Mouse (Mus musculus): ENCODE measurements around the gene Clcnkb.

Gene Clcnkb

GRCm38 (mm10) chr4:141406516-141407299, 9.1 kb downstream of the Clcnkb start:
- intact Hi-C loops (cut with DNase I), result loop anchor here (2.0 to 10.0 kb wide), 2 partner anchors 170 to 448 kb away; no protein-coding TSS in a partner anchor

GRCm38 (mm10) chr4:141405314-141405622, 10.5 kb downstream of the Clcnkb start:
- intact Hi-C loops (cut with DNase I), result loop anchor here (2.0 to 10.0 kb wide), 2 partner anchors 26 to 450 kb away; no protein-coding TSS in a partner anchor

GRCm38 (mm10) chr4:141404518-141405313, 11.1 kb downstream of the Clcnkb start:
- intact Hi-C loops (cut with DNase I), result loop anchor here (2.0 to 10.0 kb wide), 2 partner anchors 26 to 450 kb away; no protein-coding TSS in a partner anchor

- intact Hi-C loops (cut with DNase I), result loop anchor here (10.0 kb wide), 1 partner anchor 455 kb away; no protein-coding TSS in a partner anchor
Measured at GRCm38 (mm10) chr4:141400171-141400570, 15.6 kb downstream of the Clcnkb start.

- intact Hi-C loops (cut with DNase I), result no loop called here
Measured at GRCm38 (mm10) chr4:141398545-141398944, 17.3 kb downstream of the Clcnkb start, which contains the start of gene Clcnka. Clcnka (minus strand) TSS chr4:141398724.

- intact Hi-C loops (cut with DNase I), result no loop called here
Measured at GRCm38 (mm10) chr4:141397861-141398260, 18.0 kb downstream of the Clcnkb start.

GRCm38 (mm10) chr4:141394751-141395150, 21.1 kb downstream of the Clcnkb start:
- intact Hi-C loops (cut with DNase I), result no loop called here

- intact Hi-C loops (cut with DNase I), result no loop called here
Measured at GRCm38 (mm10) chr4:141391293-141391692, 24.5 kb downstream of the Clcnkb start.

GRCm38 (mm10) chr4:141389366-141390150, 26.3 kb downstream of the Clcnkb start:
- intact Hi-C loops (cut with DNase I), result loop anchor here (5.0 to 10.0 kb wide), 2 partner anchors 43 to 455 kb away; partner anchors contain the start of gene Ctrc

GRCm38 (mm10) chr4:141387933-141388332, 27.9 kb downstream of the Clcnkb start:
- intact Hi-C loops (cut with DNase I), result loop anchor here (5.0 to 10.0 kb wide), 2 partner anchors 44 to 457 kb away; partner anchors contain the start of gene Ctrc

- intact Hi-C loops (cut with DNase I), result loop anchor here (5.0 to 10.0 kb wide), 2 partner anchors 45 to 458 kb away; partner anchors contain the start of gene Ctrc
Measured at GRCm38 (mm10) chr4:141387093-141387784, 28.6 kb downstream of the Clcnkb start.

GRCm38 (mm10) chr4:141386150-141386549, 29.7 kb downstream of the Clcnkb start:
- intact Hi-C loops (cut with DNase I), result loop anchor here (5.0 to 10.0 kb wide), 2 partner anchors 46 to 459 kb away; partner anchors contain the start of gene Ctrc

- intact Hi-C loops (cut with DNase I), result loop anchor here (5.0 to 10.0 kb wide), 2 partner anchors 47 to 460 kb away; partner anchors contain the start of gene Ctrc
Measured at GRCm38 (mm10) chr4:141385275-141385674, 30.5 kb downstream of the Clcnkb start.

- intact Hi-C loops (cut with DNase I), result loop anchor here (10.0 kb wide), 1 partner anchor 462 kb away; the partner anchor contains the start of gene Ctrc
Measured at GRCm38 (mm10) chr4:141382406-141382805, 33.4 kb downstream of the Clcnkb start.

GRCm38 (mm10) chr4:141379674-141380073, 36.1 kb downstream of the Clcnkb start:
- intact Hi-C loops (cut with DNase I), result loop anchor here (10.0 kb wide), 1 partner anchor 465 kb away; the partner anchor contains the start of gene Ctrc

- intact Hi-C loops (cut with DNase I), result no loop called here
Measured at GRCm38 (mm10) chr4:141372426-141372825, 43.4 kb downstream of the Clcnkb start.

- intact Hi-C loops (cut with DNase I), result loop anchor here (10.0 kb wide), 1 partner anchor 163 kb away; no protein-coding TSS in a partner anchor
Measured at GRCm38 (mm10) chr4:141367997-141368791, 47.6 kb downstream of the Clcnkb start, which contains the start of gene Fam131c. Fam131c (plus strand) TSS chr4:141368220.

GRCm38 (mm10) chr4:141365876-141366275, 49.9 kb downstream of the Clcnkb start:
- intact Hi-C loops (cut with DNase I), result loop anchor here (10.0 kb wide), 1 partner anchor 161 kb away; no protein-coding TSS in a partner anchor

GRCm38 (mm10) chr4:141365126-141365525, 50.7 kb downstream of the Clcnkb start:
- intact Hi-C loops (cut with DNase I), result loop anchor here (10.0 kb wide), 1 partner anchor 160 kb away; no protein-coding TSS in a partner anchor

Measured in adrenal gland (tissue).